Mouse (Mus musculus) lung, adult 2 months (tissue): ENCODE results near the gene Gm10300.

Source experiments
- CTCF ChIP-seq: fragments of 200-500 bp; IDR thresholded peaks from 2 replicates; pipeline ENCODE4 v1.5.1; 2011; ENCODE audit warnings: mild to moderate bottlenecking, low read length, control low read depth; ENCODE audit not compliant: insufficient read depth
- POLR2A ChIP-seq: fragments of 200-500 bp; IDR thresholded peaks from 2 replicates; pipeline ENCODE4 v1.6.1; 2011; ENCODE audit warnings: low read depth, mild to moderate bottlenecking, control low read depth, low read length, borderline replicate concordance; ENCODE audit errors: extremely low read depth

- TF ChIP-seq CTCF (no peak), POLR2A (no peak)
Measured at GRCm38 (mm10) chr4:132077445-132077844, 2.9 kb downstream of the Gm10300 start.
